Mouse (Mus musculus) kidney, embryonic 14.5 days (tissue): ENCODE measurements around the gene Mageb2. TPM values are rescaled to one million over a fixed set of nuclear protein-coding genes. Genes with fewer than 3 reads are reported as not detected.
"Not testable (repeated sequence)": the region's sequence is repeated elsewhere in the genome, so short reads cannot be mapped to it uniquely, and the experiment has no call there.

Experiments used
- ATAC-seq: fragments of 200-750 bp; cut with Nextera tagmentation; 2 replicates; pipeline ENCODE4 v1.8.0; 2017; ENCODE audit warnings: moderate number of reproducible peaks, mild to moderate bottlenecking, moderate TSS enrichment, moderate library complexity; ENCODE audit not compliant: low FRiP score, low TSS enrichment
- H3K27ac ChIP-seq: fragments of 300-500 bp; sonication (generic); 2 replicates; pipeline ENCODE4 v1.5.1; 2014; ENCODE audit warnings: low read depth, mild to moderate bottlenecking, low read length, moderate library complexity, mixed read lengths
- H3K27me3 ChIP-seq: fragments of 300-500 bp; sonication (generic); 2 replicates; pipeline ENCODE4 v1.6.1; 2014; ENCODE audit warnings: mild to moderate bottlenecking, low read length; ENCODE audit not compliant: control insufficient read depth, insufficient read depth
- H3K36me3 ChIP-seq: fragments of 300-500 bp; sonication (generic); 2 replicates; pipeline ENCODE4 v1.6.1; 2014; ENCODE audit warnings: low read length, mixed read lengths; ENCODE audit not compliant: control insufficient read depth, insufficient read depth
- H3K4me1 ChIP-seq: fragments of 300-500 bp; sonication (generic); 2 replicates; pipeline ENCODE4 v1.6.1; 2014; ENCODE audit warnings: low read length, mixed read lengths; ENCODE audit not compliant: control insufficient read depth, insufficient read depth
- H3K4me2 ChIP-seq: fragments of 300-500 bp; sonication (generic); replicated peaks from 2 replicates; pipeline ENCODE4 v1.6.1; 2014; ENCODE audit warnings: low read depth, mild to moderate bottlenecking, low read length
- H3K4me3 ChIP-seq: fragments of 300-500 bp; sonication (generic); 2 replicates; pipeline ENCODE4 v1.5.1; 2014; ENCODE audit warnings: mild to moderate bottlenecking, low read length
- H3K9ac ChIP-seq: fragments of 300-500 bp; sonication (generic); 2 replicates; pipeline ENCODE4 v1.6.1; 2014; ENCODE audit warnings: low read depth, mild to moderate bottlenecking, low read length, moderate library complexity
- H3K9me3 ChIP-seq: fragments of 300-500 bp; sonication (generic); 2 replicates; pipeline ENCODE4 v1.6.1; 2016; ENCODE audit warnings: low read length; ENCODE audit not compliant: control insufficient read depth
- WGBS: fragments of 180-500 bp; shearing (Covaris S2); extraction: QIAGEN DNeasy Blood & Tissue Kit; methylation state at CpG from one replicate; pipeline ENCODE4 v1.1.7; 2014; 5-methylcytosine and 5-hydroxymethylcytosine counted together
- polyA plus RNA-seq: library from polyadenylated mRNA; unstranded; fragments of >200 nt; fragmentation: Nextera tagmentation; extraction: Ambion mirVana; gene quantifications from 2 replicates; pipeline ENCODE4 v1.2.1, GENCODE M21; 2014

Gene Mageb2
- polyA plus RNA-seq, result not detected in 2 replicates

DNA sequence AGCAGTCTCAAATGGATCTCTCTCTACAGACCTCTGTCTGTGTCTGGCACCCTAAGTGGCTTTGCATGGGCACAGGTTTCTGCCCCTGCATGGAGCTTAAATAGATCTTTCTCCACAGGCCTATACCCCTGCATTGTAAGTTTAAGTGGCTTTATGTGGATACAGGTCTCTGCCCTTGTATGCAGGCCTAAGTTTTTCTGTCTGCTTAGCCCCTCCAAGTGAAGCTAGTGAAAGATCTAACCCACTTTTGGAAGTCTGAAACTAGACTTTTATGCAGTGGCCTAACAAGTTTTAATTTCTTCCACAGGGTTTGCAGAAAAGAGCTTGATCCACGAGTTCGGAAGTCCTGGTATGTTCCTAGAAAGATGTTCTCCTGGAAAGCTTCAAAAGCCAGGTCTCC, at the start of gene Mageb2:
TSS of gene Mageb2 (plus strand) at position 301 of the 400 bp plus-strand sequence.
- not testable (repeated sequence) for ATAC-seq, H3K27ac ChIP-seq, H3K9me3 ChIP-seq, H3K4me1 ChIP-seq, H3K9ac ChIP-seq, H3K36me3 ChIP-seq, H3K4me3 ChIP-seq, H3K4me2 ChIP-seq, H3K27me3 ChIP-seq
- 80% methylated on average over 2 of the region's 2 CpGs for WGBS

DNA sequence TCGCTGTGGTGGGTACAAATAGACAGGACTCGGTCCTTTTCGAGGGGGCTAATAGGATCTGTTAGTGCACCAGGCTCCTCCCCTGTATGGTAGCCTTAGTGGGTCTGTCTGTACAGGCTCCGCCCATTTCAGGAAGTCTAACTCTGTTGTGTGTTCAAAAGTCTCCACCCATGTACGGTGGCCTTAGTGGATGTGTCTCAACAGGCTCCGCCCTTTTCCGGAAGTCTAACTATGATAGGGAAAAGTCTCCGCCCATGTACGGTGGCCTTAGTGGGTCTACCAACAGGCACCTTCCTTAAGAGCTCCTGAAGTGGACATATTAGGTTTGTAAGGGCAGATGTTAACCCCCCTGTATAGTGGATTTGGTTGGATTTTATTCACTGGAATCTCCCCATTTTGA, 18.2 kb upstream of the Mageb2 start:
- not testable (repeated sequence) for H3K36me3 ChIP-seq, H3K9me3 ChIP-seq, H3K27ac ChIP-seq, H3K4me3 ChIP-seq, H3K4me2 ChIP-seq, H3K27me3 ChIP-seq, H3K4me1 ChIP-seq, ATAC-seq, H3K9ac ChIP-seq
- 93% methylated on average over 9 of the region's 9 CpGs for WGBS

Other genes starting within 250 kb of the Mageb2 start
- gene Gm5072, start 60.8 kb downstream of the Mageb2 start, polyA plus RNA-seq, result not detected in 2 replicates
- gene Gm8914, start 148.4 kb downstream of the Mageb2 start, polyA plus RNA-seq, result not detected in 2 replicates
- gene 1700084M14Rik, start 244.2 kb downstream of the Mageb2 start, polyA plus RNA-seq, result not detected in 2 replicates